Mouse (Mus musculus): ENCODE results near the gene Olfr720.

The Olfr720 gene

GRCm38 (mm10) chr14:14186738-14187137 lies at the start of gene Olfr720:
Gene Olfr720, minus strand, starts transcription at chr14:14186838.
- no peak for TF ChIP-seq GATA4 (IDR thresholded peaks at IDR 0.05; ENCODE audit: insufficient replicate concordance, low read length)
